Mouse (Mus musculus): ENCODE measurements around the gene Cntrob.
"Not testable (repeated sequence)": the region's sequence is repeated elsewhere in the genome, so short reads cannot be mapped to it uniquely, and the experiment has no call there.

Gene Cntrob

DNA sequence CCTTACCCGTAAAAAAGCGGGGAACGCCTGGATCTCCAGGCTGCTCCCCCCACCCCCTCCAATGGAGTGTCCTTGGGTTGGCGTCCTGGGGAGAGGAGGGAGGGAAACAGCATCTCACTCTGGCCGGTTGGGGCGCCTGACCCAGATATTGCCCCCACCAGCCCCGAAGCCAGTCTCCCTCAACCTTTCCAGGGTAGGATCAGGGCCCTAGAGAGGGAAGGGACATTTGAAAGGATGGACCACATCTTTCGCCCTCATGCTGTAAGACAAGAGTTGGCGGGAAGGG lies 3.5 kb upstream of the Cntrob start:
- H3K36me3 ChIP-seq (ENCODE audit: control insufficient read depth, insufficient read depth, low read length, poor library complexity, severe bottlenecking) = no peaks in the 10 kb centered on the region
- DNase-seq (ENCODE audit: low read depth, low spot score) = no peak
- H3K27me3 ChIP-seq (ENCODE audit: control insufficient read depth, insufficient read depth, low read length, poor library complexity, severe bottlenecking) = no peaks in the 10 kb centered on the region

DNA sequence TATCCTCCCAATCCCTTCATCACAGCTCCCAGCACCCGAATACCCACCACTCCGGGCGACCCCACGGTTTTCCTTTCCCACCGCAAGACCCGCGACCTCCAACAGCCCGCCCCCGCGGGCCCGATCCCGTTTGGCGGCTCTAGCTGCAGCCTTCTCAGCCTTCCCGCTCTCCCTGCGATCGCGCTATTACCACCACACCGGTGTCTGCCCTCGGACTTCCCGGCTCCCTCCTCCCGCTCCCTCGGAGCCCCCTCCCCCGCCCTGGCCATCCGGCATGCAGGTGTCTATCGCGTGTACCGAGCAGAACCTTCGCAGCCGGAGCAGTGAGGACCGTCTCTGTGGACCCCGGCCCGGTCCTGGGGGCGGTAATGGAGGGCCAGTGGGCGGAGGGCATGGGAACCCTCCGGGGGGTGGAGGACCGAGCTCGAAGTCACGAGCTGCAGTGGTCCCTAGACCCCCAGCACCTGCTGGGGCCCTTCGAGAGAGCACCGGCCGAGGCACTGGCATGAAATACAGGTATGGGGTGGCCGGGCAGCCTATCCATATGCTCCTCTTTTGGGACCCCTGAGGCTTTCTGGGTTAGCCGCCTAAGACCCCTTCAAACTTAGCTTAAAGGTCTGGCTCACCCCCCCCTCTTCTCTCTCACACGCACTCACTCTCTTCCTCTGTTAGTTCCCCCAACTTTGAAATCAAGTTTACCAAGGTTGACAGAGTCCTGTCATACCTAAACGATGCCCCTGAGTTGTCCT lies 3.0 kb upstream of the Cntrob start:
- no peak for DNase-seq (ENCODE audit: low read depth, low spot score)
- Histone ChIP-seq H3K27me3 (ENCODE audit: control insufficient read depth, insufficient read depth, low read length, poor library complexity, severe bottlenecking) (no peaks in the 10 kb centered on the region), H3K36me3 (ENCODE audit: control insufficient read depth, insufficient read depth, low read length, poor library complexity, severe bottlenecking) (no peaks in the 10 kb centered on the region)

- Histone ChIP-seq H3K36me3 (ENCODE audit: control insufficient read depth, insufficient read depth, low read length, poor library complexity, severe bottlenecking) (no peaks in the 10 kb centered on the region), H3K27me3 (ENCODE audit: control insufficient read depth, insufficient read depth, low read length, poor library complexity, severe bottlenecking) (no peaks in the 10 kb centered on the region)
- peak; percentile 93 for DNase-seq (ENCODE audit: low read depth, low spot score)
Measured at GRCm38 (mm10) chr11:69325628-69326407, 2.2 kb upstream of the Cntrob start, which contains the start of gene Kcnab3. TSS of gene Kcnab3 (plus strand) at chr11:69326258.

DNA sequence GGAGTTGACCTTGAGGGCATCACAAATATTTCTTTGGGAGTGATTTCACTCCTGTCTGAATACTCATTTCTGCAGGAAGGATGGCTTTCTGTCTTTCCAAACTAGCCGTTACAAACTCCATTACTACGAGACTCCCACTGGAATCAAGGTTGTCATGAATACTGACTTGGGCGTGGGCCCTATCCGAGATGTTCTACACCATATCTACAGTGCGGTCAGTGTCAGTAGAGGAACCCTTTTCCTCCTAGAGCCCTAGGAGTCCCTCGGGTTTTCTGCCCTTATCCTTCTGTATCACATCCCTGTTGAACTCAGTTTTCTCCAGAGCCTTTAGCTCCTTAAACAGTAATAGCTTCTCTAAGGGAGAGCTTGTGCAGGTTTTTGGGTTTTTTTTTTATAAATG lies 1.2 kb upstream of the Cntrob start:
- no peak for DNase-seq (ENCODE audit: low read depth, low spot score)
- no peaks in the 10 kb centered on the region for H3K27me3 ChIP-seq (ENCODE audit: control insufficient read depth, insufficient read depth, low read length, poor library complexity, severe bottlenecking)
- no peaks in the 10 kb centered on the region for H3K36me3 ChIP-seq (ENCODE audit: control insufficient read depth, insufficient read depth, low read length, poor library complexity, severe bottlenecking)

GRCm38 (mm10) chr11:69322693-69323471 lies 693 bp downstream of the Cntrob start:
- peak; percentile 23 for DNase-seq (ENCODE audit: low read depth, low spot score)
- H3K27me3 ChIP-seq (ENCODE audit: control insufficient read depth, insufficient read depth, low read length, poor library complexity, severe bottlenecking) = no peaks in the 10 kb centered on the region; the same call in 1 of the 2 replicates

GRCm38 (mm10) chr11:69322010-69322409 lies 1.6 kb downstream of the Cntrob start:
- Histone ChIP-seq H3K36me3 (ENCODE audit: control insufficient read depth, insufficient read depth, low read length, poor library complexity, severe bottlenecking) (no peaks in the 10 kb centered on the region), H3K27me3 (ENCODE audit: control insufficient read depth, insufficient read depth, low read length, poor library complexity, severe bottlenecking) (no peaks in the 10 kb centered on the region; the same call in 1 of the 2 replicates)
- no peak for DNase-seq (ENCODE audit: low read depth, low spot score)

More at GRCm38 (mm10) chr11:69322693-69323471, 693 bp downstream of the Cntrob start:
- H3K36me3 ChIP-seq (ENCODE audit: control insufficient read depth, insufficient read depth, low read length, poor library complexity, severe bottlenecking) = no peaks in the 10 kb centered on the region

DNA sequence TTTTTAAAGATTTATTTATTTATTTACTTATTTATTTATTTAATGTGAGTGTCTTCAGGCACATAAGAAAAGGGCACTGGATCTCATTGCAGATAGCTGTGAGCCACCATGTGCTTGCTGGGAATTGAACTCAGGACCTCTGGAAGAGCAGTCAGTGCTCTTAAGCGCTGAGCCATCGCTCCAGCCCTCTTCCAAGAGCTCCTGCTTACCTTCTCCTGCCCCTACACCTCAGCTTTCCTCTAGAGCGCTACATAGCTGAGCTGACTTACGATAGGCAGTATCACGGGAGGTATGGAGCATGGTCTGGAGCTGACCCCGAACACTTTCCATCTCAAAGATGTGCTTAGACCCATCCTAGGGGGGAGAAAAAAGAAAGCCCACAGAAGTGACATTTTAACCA lies 2.0 kb downstream of the Cntrob start:
- H3K27me3 ChIP-seq (ENCODE audit: control insufficient read depth, insufficient read depth, low read length, poor library complexity, severe bottlenecking) = no peaks in the 10 kb centered on the region; the same call in 1 of the 2 replicates
- DNase-seq (ENCODE audit: low read depth, low spot score) = no peak
- H3K36me3 ChIP-seq (ENCODE audit: control insufficient read depth, insufficient read depth, low read length, poor library complexity, severe bottlenecking) = no peaks in the 10 kb centered on the region

DNA sequence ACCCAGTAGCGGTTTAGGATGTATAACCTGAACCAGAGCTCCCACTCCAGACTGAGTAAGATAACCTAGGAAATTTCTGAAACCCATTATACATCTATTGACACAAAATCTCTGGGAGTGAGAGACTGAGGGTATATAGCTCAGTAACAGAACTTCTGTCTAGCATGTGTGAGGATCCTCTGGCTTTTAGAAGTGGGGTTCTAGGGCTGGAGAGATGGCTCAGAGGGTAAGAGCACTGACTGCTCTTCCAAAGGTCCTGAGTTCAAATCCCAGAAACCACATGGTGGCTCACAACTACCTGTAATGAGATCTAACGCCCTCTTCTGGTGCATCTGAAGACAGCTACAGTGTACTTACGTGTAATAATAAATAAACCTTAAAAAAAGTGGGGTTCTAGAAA lies 5.6 kb downstream of the Cntrob start:
- not testable (repeated sequence) for DNase-seq (ENCODE audit: low read depth, low spot score); H3K36me3 ChIP-seq (ENCODE audit: control insufficient read depth, insufficient read depth, low read length, poor library complexity, severe bottlenecking); H3K27me3 ChIP-seq (ENCODE audit: control insufficient read depth, insufficient read depth, low read length, poor library complexity, severe bottlenecking)

DNA sequence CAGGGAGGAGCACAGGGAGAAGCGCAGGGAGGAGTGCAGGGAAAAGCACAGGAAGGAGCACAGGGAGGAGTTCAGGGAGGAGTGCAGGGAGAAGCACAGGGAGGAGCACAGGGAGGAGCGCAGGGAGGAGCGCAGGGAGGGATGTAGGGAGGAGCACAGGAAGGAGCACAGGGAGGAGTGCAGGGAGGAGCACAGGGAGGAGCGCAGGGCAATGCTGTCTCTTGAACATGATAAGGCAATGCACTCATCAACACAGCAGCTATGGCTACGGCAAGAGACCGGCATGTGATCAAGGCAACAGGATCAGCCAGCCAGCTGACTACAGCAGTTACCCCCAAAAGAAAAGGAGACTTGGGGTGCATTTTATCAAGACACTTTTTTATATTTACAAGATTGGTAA lies 7.2 kb downstream of the Cntrob start:
- DNase-seq (ENCODE audit: low read depth, low spot score) = no peak
- no peaks in the 10 kb centered on the region for H3K36me3 ChIP-seq (ENCODE audit: control insufficient read depth, insufficient read depth, low read length, poor library complexity, severe bottlenecking)
- H3K27me3 ChIP-seq (ENCODE audit: control insufficient read depth, insufficient read depth, low read length, poor library complexity, severe bottlenecking) = no peaks in the 10 kb centered on the region; the same call in 1 of the 2 replicates

DNA sequence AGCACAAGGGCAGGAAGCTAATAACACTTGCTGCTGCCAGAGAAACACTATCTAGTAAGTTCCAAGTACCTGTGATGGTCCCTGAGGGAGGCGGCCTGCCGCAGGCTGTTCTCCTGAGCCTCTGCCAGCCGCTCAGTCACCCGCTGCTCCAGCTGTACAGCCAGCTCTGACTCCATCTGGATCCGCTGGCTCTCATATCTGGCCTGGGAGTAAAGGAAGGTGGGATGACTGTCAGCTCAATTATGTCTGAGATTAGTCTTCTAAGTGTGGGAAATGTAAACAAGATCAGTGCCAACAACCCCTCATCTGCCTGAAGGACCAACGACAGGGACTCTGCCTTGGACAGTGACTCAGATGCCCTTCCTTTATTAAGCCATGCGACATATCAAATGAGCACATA lies 12.3 kb downstream of the Cntrob start:
- Histone ChIP-seq H3K27me3 (ENCODE audit: control insufficient read depth, insufficient read depth, low read length, poor library complexity, severe bottlenecking) (no peaks in the 10 kb centered on the region), H3K36me3 (ENCODE audit: control insufficient read depth, insufficient read depth, low read length, poor library complexity, severe bottlenecking) (peaks cover 4% of the 10 kb centered on the region; the same call in 1 of the 2 replicates)
- no peak for DNase-seq (ENCODE audit: low read depth, low spot score)

- Histone ChIP-seq H3K27me3 (ENCODE audit: control insufficient read depth, insufficient read depth, low read length, poor library complexity, severe bottlenecking) (no peaks in the 10 kb centered on the region), H3K36me3 (ENCODE audit: control insufficient read depth, insufficient read depth, low read length, poor library complexity, severe bottlenecking) (peaks cover 4% of the 10 kb centered on the region; the same call in 1 of the 2 replicates)
- DNase-seq (ENCODE audit: low read depth, low spot score) = no peak
Measured at GRCm38 (mm10) chr11:69306039-69306438, 17.5 kb downstream of the Cntrob start.

GRCm38 (mm10) chr11:69305291-69305690 lies 18.3 kb downstream of the Cntrob start:
- peak; percentile 82 for DNase-seq (ENCODE audit: low read depth, low spot score)
- no peaks in the 10 kb centered on the region for H3K27me3 ChIP-seq (ENCODE audit: control insufficient read depth, insufficient read depth, low read length, poor library complexity, severe bottlenecking)
- H3K36me3 ChIP-seq (ENCODE audit: control insufficient read depth, insufficient read depth, low read length, poor library complexity, severe bottlenecking) = peaks cover under 1% of the 10 kb centered on the region; the same call in 1 of the 2 replicates

DNA sequence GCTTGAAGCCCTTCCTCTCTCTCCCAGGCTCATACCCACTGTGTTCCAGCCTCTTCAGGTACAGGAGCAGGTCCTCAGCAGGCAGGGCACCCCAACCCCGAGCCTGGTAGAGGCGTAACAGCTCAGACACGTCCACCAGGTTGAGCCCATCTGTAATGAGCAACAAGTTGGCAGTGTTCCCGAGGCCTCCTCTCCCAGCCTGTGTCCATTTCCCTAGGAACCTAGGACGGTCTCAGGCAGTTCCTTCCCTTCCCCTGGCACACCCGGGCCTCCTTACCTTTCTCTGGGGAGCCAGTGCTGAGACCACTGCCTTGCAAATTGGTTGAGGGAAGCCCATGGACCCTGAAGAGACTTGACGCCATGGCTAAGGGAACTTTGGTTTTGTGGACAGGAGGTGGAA lies 20.8 kb downstream of the Cntrob start:
- Histone ChIP-seq H3K36me3 (ENCODE audit: control insufficient read depth, insufficient read depth, low read length, poor library complexity, severe bottlenecking) (no peaks in the 10 kb centered on the region; the same call in 1 of the 2 replicates), H3K27me3 (ENCODE audit: control insufficient read depth, insufficient read depth, low read length, poor library complexity, severe bottlenecking) (no peaks in the 10 kb centered on the region)
- DNase-seq (ENCODE audit: low read depth, low spot score) = no peak

- no peaks in the 10 kb centered on the region for H3K36me3 ChIP-seq (ENCODE audit: control insufficient read depth, insufficient read depth, low read length, poor library complexity, severe bottlenecking)
- no peaks in the 10 kb centered on the region for H3K27me3 ChIP-seq (ENCODE audit: control insufficient read depth, insufficient read depth, low read length, poor library complexity, severe bottlenecking)
- no peak for DNase-seq (ENCODE audit: low read depth, low spot score)
Measured at GRCm38 (mm10) chr11:69298231-69298630, 25.3 kb downstream of the Cntrob start.

DNA sequence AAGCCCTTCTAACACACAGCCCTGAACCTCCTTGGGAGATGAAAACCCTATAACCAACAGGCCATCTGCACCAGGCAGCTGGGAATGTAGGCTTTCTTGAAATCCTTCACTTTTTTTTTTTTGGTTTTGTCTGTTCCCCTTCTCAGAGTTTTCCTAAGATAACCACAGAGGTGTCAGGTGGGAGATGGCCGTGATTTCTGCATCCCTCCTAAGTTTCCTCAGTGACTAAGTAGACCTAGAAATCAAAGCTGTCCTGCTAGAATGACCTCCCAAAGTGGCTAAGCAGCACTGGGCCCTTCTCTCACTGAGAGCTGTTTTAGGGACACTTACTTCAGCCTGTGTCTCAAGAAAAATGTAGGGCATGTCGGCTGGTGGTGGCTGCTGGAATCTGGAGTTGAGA lies 25.8 kb downstream of the Cntrob start:
- DNase-seq (ENCODE audit: low read depth, low spot score) = no peak
- Histone ChIP-seq H3K27me3 (ENCODE audit: control insufficient read depth, insufficient read depth, low read length, poor library complexity, severe bottlenecking) (no peaks in the 10 kb centered on the region), H3K36me3 (ENCODE audit: control insufficient read depth, insufficient read depth, low read length, poor library complexity, severe bottlenecking) (no peaks in the 10 kb centered on the region)
